Mouse (Mus musculus) cerebellum, adult 2 months (tissue): ENCODE measurements around the gene Alk. TPM values are rescaled to one million over a fixed set of nuclear protein-coding genes. Genes with fewer than 3 reads are reported as not detected.
A peak's percentile ranks its signal among the peaks of the same experiment; 100 is the strongest.
"Not testable (repeated sequence)": the region's sequence is repeated elsewhere in the genome, so short reads cannot be mapped to it uniquely, and the experiment has no call there.

Experiments used
- DNase-seq, 2 experiments: peaks; one replicate each; pipeline ENCODE4 v3.0.0; 2021
- H3K27ac ChIP-seq: fragments of 200-500 bp; 2 replicates; pipeline ENCODE4 v1.5.1; 2012; ENCODE audit warnings: low read length, control low read depth, inconsistent platforms; ENCODE audit not compliant: insufficient read depth
- H3K27me3 ChIP-seq: fragments of 200-500 bp; 2 replicates; pipeline ENCODE4 v1.6.1; 2012; ENCODE audit warnings: inconsistent platforms, mild to moderate bottlenecking, low read length, moderate library complexity; ENCODE audit not compliant: control insufficient read depth, insufficient read depth
- H3K4me1 ChIP-seq: fragments of 200-500 bp; 2 replicates; pipeline ENCODE4 v1.6.1; 2011; ENCODE audit warnings: low read length; ENCODE audit not compliant: control insufficient read depth, insufficient read depth
- H3K4me3 ChIP-seq: fragments of 200-500 bp; replicated peaks from 2 replicates; pipeline ENCODE3; 2011; ENCODE audit warnings: mild to moderate bottlenecking, low read depth, low read length, control low read depth; ENCODE audit not compliant: insufficient read depth
- CTCF ChIP-seq: fragments of 200-500 bp; IDR thresholded peaks from 2 replicates; pipeline ENCODE4 v1.5.1; 2011; ENCODE audit warnings: low read depth, mild to moderate bottlenecking, control low read depth, low read length, moderate library complexity, borderline replicate concordance; ENCODE audit not compliant: insufficient read depth
- POLR2A ChIP-seq: fragments of 200-500 bp; IDR thresholded peaks from 2 replicates; pipeline ENCODE4 v1.6.1; 2011; ENCODE audit warnings: low read length, control low read depth, borderline replicate concordance; ENCODE audit not compliant: insufficient read depth
- WGBS: fragments of 180-500 bp; shearing (Covaris S2); methylation state at CpG from one replicate; pipeline ENCODE4 v1.1.7; 2018; 5-methylcytosine and 5-hydroxymethylcytosine counted together
- polyA plus RNA-seq: library from polyadenylated mRNA; depleted of rRNA; stranded (reverse); fragments of >200 nt; gene quantifications from 2 replicates; pipeline ENCODE4 v1.2.3, GENCODE M21; 2012

Gene Alk
- polyA plus RNA-seq, 1 experiment: 1.6 TPM

DNA sequence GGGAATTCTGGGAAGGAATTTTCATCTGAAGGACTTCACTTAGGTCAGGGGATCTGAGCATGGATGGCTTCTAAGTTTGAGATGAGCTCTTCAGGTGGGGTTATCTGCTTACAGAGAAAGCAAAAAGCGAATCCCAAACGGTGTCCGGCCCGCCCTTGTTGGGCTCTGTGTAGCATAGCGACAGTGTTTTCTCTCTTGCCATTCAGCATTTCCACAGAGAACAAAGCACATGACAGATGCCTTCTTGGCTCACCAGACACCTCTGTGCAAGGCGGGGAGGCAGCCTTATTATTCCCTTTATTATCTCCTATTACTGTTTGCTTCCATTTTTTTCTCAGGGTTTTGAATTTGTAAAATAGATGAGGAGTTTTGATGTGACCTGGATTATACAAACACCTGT lies 99.8 kb downstream of the Alk start:
- Histone ChIP-seq H3K27ac (no peak overlapping the region), H3K27me3 (no peaks in the 10 kb centered on the region), H3K4me1 (no peaks in the 10 kb centered on the region), H3K4me3 (no peak overlapping the region)
- DNase-seq: no peak
- TF ChIP-seq CTCF: no peak
- TF ChIP-seq POLR2A: no peak
- 36% methylated on average over 6 of the region's 6 CpGs for WGBS

DNA sequence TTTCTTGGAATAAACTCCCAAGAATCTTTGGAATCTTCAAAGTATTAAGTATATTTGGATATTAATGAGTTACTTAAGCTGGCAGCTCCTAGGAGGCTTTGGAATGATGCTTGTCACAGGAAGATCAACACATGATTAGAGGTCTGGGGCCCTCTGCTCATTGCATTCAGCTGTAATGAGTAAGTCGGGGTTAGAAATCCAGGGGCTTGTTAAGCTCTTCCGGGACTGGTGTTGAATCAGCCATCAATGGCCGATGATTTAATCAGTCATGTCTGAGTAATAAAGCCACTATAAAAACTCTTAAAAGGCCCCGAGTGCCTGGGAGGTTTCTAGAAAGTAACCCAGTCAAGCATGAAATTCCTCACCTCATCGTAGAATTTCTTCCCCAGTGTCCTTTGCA lies 109.0 kb downstream of the Alk start:
- Histone ChIP-seq H3K4me3 (no peak overlapping the region), H3K27me3 (no peaks in the 10 kb centered on the region; the same call in 1 of the 2 replicates), H3K4me1 (no peaks in the 10 kb centered on the region), H3K27ac (no peak overlapping the region)
- DNase-seq: no peak
- WGBS: 48% methylated on average over 5 of the region's 5 CpGs
- TF ChIP-seq POLR2A (no peak), CTCF (no peak)

DNA sequence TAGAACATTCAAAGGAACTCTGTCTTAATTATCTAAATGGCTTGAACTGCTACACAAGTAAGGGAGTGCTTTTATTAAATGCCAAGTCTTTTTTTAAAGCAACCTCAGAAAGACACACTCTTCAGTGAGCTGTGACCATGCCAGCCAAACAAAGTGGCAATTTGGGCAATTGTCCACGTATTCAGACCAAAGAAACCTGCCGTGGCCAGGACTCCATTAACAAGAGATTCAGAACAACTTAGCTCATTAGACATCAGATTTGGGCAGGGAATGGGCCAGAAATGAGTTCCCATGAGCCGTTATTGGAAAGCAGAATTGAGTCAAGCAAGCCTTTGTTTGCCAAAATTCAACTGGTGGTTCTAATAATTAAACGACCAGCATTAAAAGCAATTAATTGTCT lies 118.8 kb downstream of the Alk start:
- WGBS: 10% methylated on average over 4 of the region's 4 CpGs
- Histone ChIP-seq H3K27me3 (no peaks in the 10 kb centered on the region), H3K4me1 (no peaks in the 10 kb centered on the region), H3K4me3 (no peak overlapping the region), H3K27ac (no peak overlapping the region)
- peak in 1 of 2 experiments; percentile 4 for DNase-seq
- no peak for TF ChIP-seq CTCF
- no peak for TF ChIP-seq POLR2A

GRCm38 (mm10) chr17:72479260-72479659 lies 125.2 kb downstream of the Alk start:
- not testable (repeated sequence) for DNase-seq
- WGBS: over 99% methylated on average over 7 of the region's 7 CpGs

DNA sequence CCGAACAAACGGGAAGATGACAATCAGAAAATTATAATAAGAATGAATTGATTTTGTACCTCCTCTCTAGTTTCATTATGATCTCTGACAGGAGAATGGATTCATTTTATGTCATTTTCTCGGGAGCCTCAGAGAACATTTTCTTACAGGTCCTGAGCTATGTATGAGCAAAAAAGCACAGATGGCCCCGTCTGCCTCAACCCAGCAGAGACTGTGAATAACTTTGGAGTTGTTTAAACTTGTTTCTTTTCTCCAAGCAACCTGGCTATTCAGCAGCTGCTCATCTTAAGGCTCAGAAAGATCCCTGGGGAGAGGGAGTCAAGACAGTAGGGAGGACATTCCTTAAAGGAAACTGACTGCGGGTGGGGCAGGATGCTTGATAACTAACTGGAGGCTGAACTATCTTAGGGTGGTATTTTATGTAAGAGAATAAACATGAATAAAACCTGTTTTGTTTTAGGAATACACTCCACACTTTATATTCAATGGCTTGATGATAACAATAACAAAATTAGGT lies 126.5 kb downstream of the Alk start:
- H3K27ac ChIP-seq: no peak overlapping the region
- H3K4me1 ChIP-seq: no peaks in the 10 kb centered on the region
- no peak overlapping the region for H3K4me3 ChIP-seq
- no peak for DNase-seq
- H3K27me3 ChIP-seq: no peaks in the 10 kb centered on the region; the same call in 1 of the 2 replicates
- WGBS: 26% methylated on average over 5 of the region's 5 CpGs
- TF ChIP-seq POLR2A (no peak), CTCF (no peak)

More at GRCm38 (mm10) chr17:72479260-72479659, 125.2 kb downstream of the Alk start:
- H3K27ac ChIP-seq, H3K27me3 ChIP-seq, H3K4me1 ChIP-seq, H3K4me3 ChIP-seq: not testable (repeated sequence)

GRCm38 (mm10) chr17:72476956-72477355 lies 127.5 kb downstream of the Alk start:
- no peak overlapping the region for H3K4me3 ChIP-seq
- TF ChIP-seq CTCF (no peak), POLR2A (no peak)
- 42% methylated on average over 4 of the region's 4 CpGs for WGBS
- DNase-seq: no peak
- H3K27ac ChIP-seq: no peak overlapping the region
- H3K27me3 ChIP-seq: no peaks in the 10 kb centered on the region; the same call in 1 of the 2 replicates
- no peaks in the 10 kb centered on the region for H3K4me1 ChIP-seq

- TF ChIP-seq CTCF: no peak
- no peak for TF ChIP-seq POLR2A
- H3K27ac ChIP-seq: no peak overlapping the region
- no peak for DNase-seq
- H3K4me3 ChIP-seq: no peak overlapping the region
- WGBS: 40% methylated on average over 5 of the region's 5 CpGs
- H3K4me1 ChIP-seq: no peaks in the 10 kb centered on the region
- H3K27me3 ChIP-seq: no peaks in the 10 kb centered on the region; the same call in 1 of the 2 replicates
Measured at GRCm38 (mm10) chr17:72474166-72474565, 130.3 kb downstream of the Alk start.

GRCm38 (mm10) chr17:72448477-72448876 lies 155.9 kb downstream of the Alk start:
- Histone ChIP-seq H3K27ac (no peak overlapping the region), H3K27me3 (no peaks in the 10 kb centered on the region; the same call in 1 of the 2 replicates), H3K4me1 (peaks cover 6% of the 10 kb centered on the region; the same call in 1 of the 2 replicates), H3K4me3 (no peak overlapping the region)
- WGBS: 36% methylated on average over 4 of the region's 4 CpGs
- DNase-seq: peak; percentile 18 to 33
- TF ChIP-seq CTCF (no peak), POLR2A (no peak)
